Mouse (Mus musculus) limb, embryonic 10.5 days (tissue): Measurements from ENCODE around the gene Ankrd36. TPM values are rescaled to one million over a fixed set of nuclear protein-coding genes. Genes with fewer than 3 reads are reported as not detected.
A peak's percentile ranks its signal among the peaks of the same experiment; 100 is the strongest.

Experiments
- DNase-seq: peaks from one replicate; pipeline ENCODE4 v3.0.0-alpha.2; 2017; ENCODE audit warnings: low spot score
- H3K27ac ChIP-seq: fragments of 300-500 bp; sonication (generic); 2 replicates; pipeline ENCODE4 v1.5.1; 2016; ENCODE audit warnings: mild to moderate bottlenecking
- H3K27me3 ChIP-seq: fragments of 300-500 bp; sonication (generic); 2 replicates; pipeline ENCODE4 v1.6.1; 2016; ENCODE audit warnings: low read depth, mild to moderate bottlenecking; ENCODE audit not compliant: poor library complexity, severe bottlenecking
- H3K36me3 ChIP-seq: fragments of 300-500 bp; sonication (generic); 2 replicates; pipeline ENCODE4 v1.6.1; 2016; ENCODE audit warnings: mild to moderate bottlenecking, moderate library complexity
- H3K4me1 ChIP-seq: fragments of 300-500 bp; sonication (generic); 2 replicates; pipeline ENCODE4 v1.6.1; 2016
- H3K4me3 ChIP-seq: fragments of 300-500 bp; sonication (generic); 2 replicates; pipeline ENCODE4 v1.5.1; 2016; ENCODE audit warnings: mild to moderate bottlenecking, moderate library complexity
- H3K9me3 ChIP-seq: fragments of 300-500 bp; sonication (generic); replicated peaks from 2 replicates; pipeline ENCODE4 v1.6.1; 2016; ENCODE audit warnings: mild to moderate bottlenecking
- WGBS: fragments of 180-500 bp; shearing (Covaris S2); methylation state at CpG from one replicate; pipeline ENCODE4 v1.1.7; 2016; 5-methylcytosine and 5-hydroxymethylcytosine counted together
- polyA plus RNA-seq: library from polyadenylated mRNA; unstranded; fragments of >200 nt; fragmentation: Nextera tagmentation; extraction: Ambion mirVana; gene quantifications from 2 replicates; pipeline ENCODE4 v1.2.1, GENCODE M21; 2016

Ankrd36 gene
- polyA plus RNA-seq, 1 experiment from 2014 or later, result not detected

GRCm38 (mm10) chr11:5614453-5614852 is 45.0 kb downstream of the Ankrd36 start:
- DNase-seq, result no peak
- no peak overlapping the region for H3K27ac ChIP-seq
- H3K4me1 ChIP-seq, result no peaks in the 10 kb centered on the region
- no peaks in the 10 kb centered on the region for H3K9me3 ChIP-seq
- no peaks in the 10 kb centered on the region for H3K36me3 ChIP-seq
- WGBS, result 94% methylated on average over 3 of the region's 3 CpGs
- no peaks in the 10 kb centered on the region for H3K27me3 ChIP-seq
- H3K4me3 ChIP-seq, result no peak overlapping the region

- no peaks in the 10 kb centered on the region for H3K27me3 ChIP-seq
- no peak overlapping the region for H3K4me3 ChIP-seq
- no peaks in the 10 kb centered on the region for H3K36me3 ChIP-seq
- H3K4me1 ChIP-seq, result no peaks in the 10 kb centered on the region
- 86% methylated on average over 4 of the region's 4 CpGs for WGBS
- no peak overlapping the region for H3K27ac ChIP-seq
- H3K9me3 ChIP-seq, result no peaks in the 10 kb centered on the region
- DNase-seq, result no peak
Measured at GRCm38 (mm10) chr11:5625101-5625500, 55.6 kb downstream of the Ankrd36 start.

- WGBS, result 27% methylated on average over 15 of the region's 15 CpGs
Measured at GRCm38 (mm10) chr11:5629033-5629432, 59.5 kb downstream of the Ankrd36 start.

GRCm38 (mm10) chr11:5643085-5643484 is 73.6 kb downstream of the Ankrd36 start:
- H3K27ac ChIP-seq, result no peak overlapping the region
- H3K27me3 ChIP-seq, result no peaks in the 10 kb centered on the region
- no peak for DNase-seq
- no peaks in the 10 kb centered on the region for H3K9me3 ChIP-seq
- H3K36me3 ChIP-seq, result no peaks in the 10 kb centered on the region
- H3K4me1 ChIP-seq, result no peaks in the 10 kb centered on the region
- 81% methylated on average over 5 of the region's 5 CpGs for WGBS
- no peak overlapping the region for H3K4me3 ChIP-seq

More at GRCm38 (mm10) chr11:5629033-5629432, 59.5 kb downstream of the Ankrd36 start:
- Histone ChIP-seq H3K27me3 (no peaks in the 10 kb centered on the region), H3K9me3 (no peaks in the 10 kb centered on the region), H3K4me3 (no peak overlapping the region), H3K27ac (no peak overlapping the region), H3K4me1 (no peaks in the 10 kb centered on the region), H3K36me3 (no peaks in the 10 kb centered on the region)
- DNase-seq, result peak; percentile 90

GRCm38 (mm10) chr11:5650321-5650720 is 80.8 kb downstream of the Ankrd36 start:
- no peaks in the 10 kb centered on the region for H3K36me3 ChIP-seq
- no peaks in the 10 kb centered on the region for H3K27me3 ChIP-seq
- H3K27ac ChIP-seq, result no peak overlapping the region
- H3K4me3 ChIP-seq, result no peak overlapping the region
- H3K9me3 ChIP-seq, result no peaks in the 10 kb centered on the region
- no peak for DNase-seq
- WGBS, result 67% methylated on average over 7 of the region's 7 CpGs
- no peaks in the 10 kb centered on the region for H3K4me1 ChIP-seq

GRCm38 (mm10) chr11:5682541-5682940 is 113.1 kb downstream of the Ankrd36 start:
- H3K9me3 ChIP-seq, result no peaks in the 10 kb centered on the region
- 78% methylated on average over 6 of the region's 6 CpGs for WGBS
- H3K4me1 ChIP-seq, result peaks cover 16% of the 10 kb centered on the region
- no peaks in the 10 kb centered on the region; the same call in 1 of the 2 replicates for H3K27me3 ChIP-seq
- no peak for DNase-seq
- no peaks in the 10 kb centered on the region for H3K36me3 ChIP-seq
- H3K4me3 ChIP-seq, result no peak overlapping the region
- H3K27ac ChIP-seq, result no peak overlapping the region

- Histone ChIP-seq H3K27ac (peak overlapping the region; percentile 20; the same call in 1 of the 2 replicates), H3K36me3 (no peaks in the 10 kb centered on the region), H3K4me3 (no peak overlapping the region), H3K9me3 (no peaks in the 10 kb centered on the region), H3K4me1 (peaks cover 31% of the 10 kb centered on the region), H3K27me3 (no peaks in the 10 kb centered on the region; the same call in 1 of the 2 replicates)
- peak; percentile 43 for DNase-seq
- 31% methylated on average over 7 of the region's 7 CpGs for WGBS
Measured at GRCm38 (mm10) chr11:5684283-5684682, 114.8 kb downstream of the Ankrd36 start.

- Histone ChIP-seq H3K4me3 (no peak overlapping the region), H3K27ac (peak overlapping the region; percentile 14; the same call in 1 of the 2 replicates), H3K4me1 (peaks cover 16% of the 10 kb centered on the region; the same call in 1 of the 2 replicates), H3K36me3 (no peaks in the 10 kb centered on the region), H3K9me3 (no peaks in the 10 kb centered on the region), H3K27me3 (no peaks in the 10 kb centered on the region)
- 25% methylated on average over 7 of the region's 7 CpGs for WGBS
- peak; percentile 59 for DNase-seq
Measured at GRCm38 (mm10) chr11:5691775-5692174, 122.3 kb downstream of the Ankrd36 start.

GRCm38 (mm10) chr11:5700808-5701207 is 131.3 kb downstream of the Ankrd36 start:
- no peaks in the 10 kb centered on the region for H3K27me3 ChIP-seq
- no peaks in the 10 kb centered on the region for H3K9me3 ChIP-seq
- no peak overlapping the region for H3K27ac ChIP-seq
- WGBS, result 93% methylated on average over 7 of the region's 7 CpGs
- peaks cover 29% of the 10 kb centered on the region for H3K36me3 ChIP-seq
- no peak for DNase-seq
- peaks cover 1% of the 10 kb centered on the region for H3K4me1 ChIP-seq
- no peak overlapping the region for H3K4me3 ChIP-seq

- Histone ChIP-seq H3K4me3 (no peak overlapping the region), H3K9me3 (no peaks in the 10 kb centered on the region), H3K27ac (no peak overlapping the region), H3K36me3 (peaks cover 31% of the 10 kb centered on the region), H3K4me1 (peaks cover 6% of the 10 kb centered on the region), H3K27me3 (no peaks in the 10 kb centered on the region)
- 85% methylated on average over 2 of the region's 2 CpGs for WGBS
- no peak for DNase-seq
Measured at GRCm38 (mm10) chr11:5701300-5701699, 131.8 kb downstream of the Ankrd36 start.

GRCm38 (mm10) chr11:5701821-5702220 is 132.3 kb downstream of the Ankrd36 start:
- no peak overlapping the region for H3K27ac ChIP-seq
- no peaks in the 10 kb centered on the region for H3K9me3 ChIP-seq
- peaks cover 12% of the 10 kb centered on the region for H3K4me1 ChIP-seq
- 96% methylated on average over 1 of the region's 1 CpGs for WGBS
- H3K27me3 ChIP-seq, result no peaks in the 10 kb centered on the region
- H3K4me3 ChIP-seq, result no peak overlapping the region
- DNase-seq, result peak; percentile 15
- H3K36me3 ChIP-seq, result peaks cover 31% of the 10 kb centered on the region

- Histone ChIP-seq H3K4me3 (no peak overlapping the region), H3K9me3 (no peaks in the 10 kb centered on the region), H3K36me3 (peaks cover 31% of the 10 kb centered on the region), H3K27ac (no peak overlapping the region), H3K4me1 (peaks cover 16% of the 10 kb centered on the region), H3K27me3 (no peaks in the 10 kb centered on the region)
- WGBS, result 83% methylated on average over 5 of the region's 5 CpGs
- DNase-seq, result no peak
Measured at GRCm38 (mm10) chr11:5702271-5702956, 132.9 kb downstream of the Ankrd36 start.

- Histone ChIP-seq H3K27ac (no peak overlapping the region), H3K4me3 (no peak overlapping the region), H3K4me1 (peaks cover 16% of the 10 kb centered on the region), H3K9me3 (no peaks in the 10 kb centered on the region), H3K27me3 (no peaks in the 10 kb centered on the region), H3K36me3 (peaks cover 31% of the 10 kb centered on the region)
- DNase-seq, result no peak
- WGBS, result 94% methylated on average over 6 of the region's 6 CpGs
Measured at GRCm38 (mm10) chr11:5702957-5703332, 133.5 kb downstream of the Ankrd36 start.
